8 mouse cellular contexts compared by ENCODE assay signal in the genomic region with DNA sequence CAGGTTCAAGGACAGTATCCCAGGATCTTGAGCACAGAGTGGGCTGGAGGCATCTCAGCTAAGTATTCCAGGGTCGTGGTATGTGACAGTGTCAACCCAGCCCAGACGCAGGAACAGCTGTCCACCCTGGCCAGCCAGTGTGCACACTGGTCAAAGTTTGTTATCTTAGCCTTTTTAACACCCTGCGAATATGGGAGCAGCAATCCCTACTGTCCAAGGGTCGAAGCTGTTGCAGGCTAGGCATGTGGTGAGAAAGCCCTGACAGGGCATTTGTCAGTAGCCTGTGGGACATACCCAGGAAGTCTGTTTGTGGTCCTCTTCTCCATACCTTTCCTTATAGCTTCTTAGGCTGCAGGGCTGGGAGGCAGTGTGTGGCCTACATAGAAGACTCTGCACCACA. TPM values are rescaled to one million over a fixed set of nuclear protein-coding genes. Genes with fewer than 3 reads are reported as not detected.
DNase-seq lines count a peak whose midpoint lies in the region; ATAC-seq lines count a peak whose summit lies in the region.

No protein-coding gene starts in this region.

- H3K27ac ChIP-seq in forebrain, embryonic 13.5 days, result peak overlapping the region; percentile 27; the same call in 1 of the 2 replicates
- no peak overlapping the region for H3K27ac ChIP-seq in forebrain, embryonic 11.5 days (ENCODE audit: low read depth, low read length)
- H3K27ac ChIP-seq in midbrain, embryonic 14.5 days (replicated peaks; ENCODE audit: low read depth, low read length), result peak overlapping the region; percentile 22; the same call in 1 of the 2 replicates
- H3K27ac ChIP-seq in midbrain, embryonic 10.5 days (replicated peaks), result no peak overlapping the region
- peak overlapping the region; percentile 79 for H3K27ac ChIP-seq in stomach, embryonic 16.5 days (ENCODE audit: low read length)

- H3K4me3 ChIP-seq in forebrain, embryonic 13.5 days, result no peak overlapping the region
- no peak overlapping the region for H3K4me3 ChIP-seq in forebrain, embryonic 11.5 days (ENCODE audit: low read depth, low read length)
- no peak overlapping the region for H3K4me3 ChIP-seq in midbrain, embryonic 14.5 days (replicated peaks; ENCODE audit: low read depth, low read length)
- H3K4me3 ChIP-seq in midbrain, embryonic 10.5 days, result no peak overlapping the region
- no peak overlapping the region for H3K4me3 ChIP-seq in stomach, embryonic 16.5 days (replicated peaks; ENCODE audit: low read length)

- no peak for ATAC-seq in forebrain, embryonic 13.5 days
- ATAC-seq in forebrain, embryonic 11.5 days (replicated peaks; ENCODE audit: low FRiP score), result no peak
- no peak for ATAC-seq in midbrain, embryonic 14.5 days (ENCODE audit: low FRiP score, low TSS enrichment)
- ATAC-seq in stomach, embryonic 16.5 days (ENCODE audit: insufficient read depth, low FRiP score), result 0 out of 2 replicates have a peak, but pooled peaks have one; percentile 3
- ATAC-seq in granulocyte monocyte progenitor cell, adult 5-6 weeks (replicated peaks; ENCODE audit: poor library complexity, severe bottlenecking), result no peak

- peaks cover 8% of the 10 kb centered on the region; the same call in 1 of the 2 replicates for H3K4me1 ChIP-seq in forebrain, embryonic 13.5 days
- no peaks in the 10 kb centered on the region; the same call in 1 of the 2 replicates for H3K4me1 ChIP-seq in forebrain, embryonic 11.5 days (replicated peaks; ENCODE audit: control insufficient read depth, insufficient read depth, low read length)
- peaks cover 9% of the 10 kb centered on the region; the same call in 1 of the 2 replicates for H3K4me1 ChIP-seq in midbrain, embryonic 14.5 days (ENCODE audit: control insufficient read depth, insufficient read depth, low read length)
- H3K4me1 ChIP-seq in midbrain, embryonic 10.5 days, result peaks cover 17% of the 10 kb centered on the region
- H3K4me1 ChIP-seq in stomach, embryonic 16.5 days (ENCODE audit: control insufficient read depth, insufficient read depth, low read length), result peaks cover 21% of the 10 kb centered on the region

- no peaks in the 10 kb centered on the region for H3K9me3 ChIP-seq in forebrain, embryonic 13.5 days (replicated peaks)
- H3K9me3 ChIP-seq in forebrain, embryonic 11.5 days (ENCODE audit: control insufficient read depth, low read length), result no peaks in the 10 kb centered on the region
- no peaks in the 10 kb centered on the region for H3K9me3 ChIP-seq in midbrain, embryonic 14.5 days (ENCODE audit: control insufficient read depth, low read length)
- no peaks in the 10 kb centered on the region for H3K9me3 ChIP-seq in midbrain, embryonic 10.5 days (replicated peaks)
- H3K9me3 ChIP-seq in stomach, embryonic 16.5 days (replicated peaks; ENCODE audit: control insufficient read depth, low read length), result no peaks in the 10 kb centered on the region

- H3K9ac ChIP-seq in forebrain, embryonic 13.5 days, result no peak overlapping the region
- H3K9ac ChIP-seq in forebrain, embryonic 11.5 days (ENCODE audit: low read length), result no peak overlapping the region
- no peak overlapping the region for H3K9ac ChIP-seq in midbrain, embryonic 14.5 days (replicated peaks; ENCODE audit: low read length)
- H3K9ac ChIP-seq in stomach, embryonic 16.5 days (ENCODE audit: low read length), result peak overlapping the region; percentile 2; the same call in 1 of the 2 replicates

- H3K36me3 ChIP-seq in forebrain, embryonic 13.5 days (ENCODE audit: poor library complexity, severe bottlenecking), result peaks cover 37% of the 10 kb centered on the region
- no peaks in the 10 kb centered on the region for H3K36me3 ChIP-seq in forebrain, embryonic 11.5 days (ENCODE audit: control insufficient read depth, insufficient read depth, low read length)
- H3K36me3 ChIP-seq in midbrain, embryonic 14.5 days (ENCODE audit: control insufficient read depth, insufficient read depth, low read length), result peaks cover 7% of the 10 kb centered on the region; the same call in 1 of the 2 replicates
- H3K36me3 ChIP-seq in midbrain, embryonic 10.5 days, result peaks cover 96% of the 10 kb centered on the region
- H3K36me3 ChIP-seq in stomach, embryonic 16.5 days (ENCODE audit: control insufficient read depth, insufficient read depth, low read length), result no peaks in the 10 kb centered on the region

- H3K4me2 ChIP-seq in forebrain, embryonic 13.5 days, result no peak overlapping the region
- no peak overlapping the region for H3K4me2 ChIP-seq in forebrain, embryonic 11.5 days (ENCODE audit: low read depth, low read length, severe bottlenecking)
- no peak overlapping the region for H3K4me2 ChIP-seq in midbrain, embryonic 14.5 days (ENCODE audit: low read length)
- 0 out of 2 replicates have a peak overlapping the region, but pooled peaks have one; percentile 23 for H3K4me2 ChIP-seq in stomach, embryonic 16.5 days (ENCODE audit: low read depth, low read length)

- no peaks in the 10 kb centered on the region for H3K27me3 ChIP-seq in forebrain, embryonic 13.5 days
- no peaks in the 10 kb centered on the region for H3K27me3 ChIP-seq in forebrain, embryonic 11.5 days (ENCODE audit: control insufficient read depth, insufficient read depth, low read length)
- no peaks in the 10 kb centered on the region for H3K27me3 ChIP-seq in midbrain, embryonic 14.5 days (ENCODE audit: control insufficient read depth, insufficient read depth, low read length)
- no peaks in the 10 kb centered on the region for H3K27me3 ChIP-seq in midbrain, embryonic 10.5 days (ENCODE audit: low read depth, poor library complexity, severe bottlenecking)
- H3K27me3 ChIP-seq in stomach, embryonic 16.5 days (ENCODE audit: control insufficient read depth, insufficient read depth, low read length), result no peaks in the 10 kb centered on the region

- 92% methylated on average over 4 of the region's 4 CpGs for WGBS in forebrain, embryonic 13.5 days
- 90% methylated on average over 4 of the region's 4 CpGs for whole genome bisulfite sequencing in forebrain, embryonic 11.5 days
- 97% methylated on average over 4 of the region's 4 CpGs for WGBS in midbrain, embryonic 14.5 days
- whole genome bisulfite sequencing in midbrain, embryonic 10.5 days, result 67% methylated on average over 4 of the region's 4 CpGs
- 40% methylated on average over 4 of the region's 4 CpGs for WGBS in stomach, embryonic 16.5 days

- no peak for DNase-seq in forebrain, embryonic 11.5 days (ENCODE audit: low spot score)
- DNase-seq in midbrain, embryonic 14.5 days, result no peak
- no peak for DNase-seq in midbrain, embryonic 10.5 days (ENCODE audit: low spot score)
- DNase-seq in kidney, postnatal 10 days, result peak; percentile 55
- no peak for DNase-seq in spleen, postnatal 14 days (ENCODE audit: low spot score in 2 of 2)

RNA-seq across cellular contexts. Expression of a gene that starts 22.1 kb away (rescaled TPM):
- 39.4 and 40.2 TPM in 2 replicates for polyA plus RNA-seq in forebrain, embryonic 13.5 days (2015; fragmentation: Nextera tagmentation; extraction: Ambion mirVana)
- 35.7 and 37.6 TPM in 2 replicates for polyA plus RNA-seq in forebrain, embryonic 11.5 days (2014; fragmentation: Nextera tagmentation; extraction: Ambion mirVana)
- 44.2 and 45.8 TPM in 2 replicates for polyA plus RNA-seq in midbrain, embryonic 14.5 days (2014; fragmentation: Nextera tagmentation; extraction: Ambion mirVana)
- 21.7 and 28.8 TPM in 2 replicates for polyA plus RNA-seq in midbrain, embryonic 10.5 days (2016; fragmentation: Nextera tagmentation; extraction: Ambion mirVana)
- 18.3 and 20.4 TPM in 2 replicates for polyA plus RNA-seq in stomach, embryonic 16.5 days (2015; fragmentation: Nextera tagmentation; extraction: Ambion mirVana)
- total RNA-seq in granulocyte monocyte progenitor cell, adult 5-6 weeks (2014; fragmentation: Nextera tagmentation), result 20.4 and 21.3 TPM in 2 replicates
- 34.3 and 43.2 TPM in 2 replicates for total RNA-seq in granulocyte monocyte progenitor cell, adult 5-6 weeks (2017)

RNA-seq across cellular contexts. Expression of a gene that starts 22.8 kb away (rescaled TPM):
- polyA plus RNA-seq in forebrain, embryonic 13.5 days (2015; fragmentation: Nextera tagmentation; extraction: Ambion mirVana), result 95.9 and 109 TPM in 2 replicates
- polyA plus RNA-seq in forebrain, embryonic 11.5 days (2014; fragmentation: Nextera tagmentation; extraction: Ambion mirVana), result 139 and 145 TPM in 2 replicates
- polyA plus RNA-seq in midbrain, embryonic 14.5 days (2014; fragmentation: Nextera tagmentation; extraction: Ambion mirVana), result 117 and 129 TPM in 2 replicates
- 104 and 113 TPM in 2 replicates for polyA plus RNA-seq in midbrain, embryonic 10.5 days (2016; fragmentation: Nextera tagmentation; extraction: Ambion mirVana)
- polyA plus RNA-seq in stomach, embryonic 16.5 days (2015; fragmentation: Nextera tagmentation; extraction: Ambion mirVana), result 111 and 116 TPM in 2 replicates
- 88.4 and 89.5 TPM in 2 replicates for total RNA-seq in granulocyte monocyte progenitor cell, adult 5-6 weeks (2014; fragmentation: Nextera tagmentation)
- 51.5 and 52.4 TPM in 2 replicates for total RNA-seq in granulocyte monocyte progenitor cell, adult 5-6 weeks (2017)

Comparison
In these comparisons a context has a peak if more than half of its experiments do, and no peak if none do; other contexts are left out.
1. H3K27ac ChIP-seq: peak in forebrain, embryonic 13.5 days (single experiment), midbrain, embryonic 14.5 days (single experiment) and stomach, embryonic 16.5 days (single experiment); none in forebrain, embryonic 11.5 days (single experiment) and midbrain, embryonic 10.5 days (single experiment).